Mouse (Mus musculus): ENCODE results near the gene Ywhae.

DNA sequence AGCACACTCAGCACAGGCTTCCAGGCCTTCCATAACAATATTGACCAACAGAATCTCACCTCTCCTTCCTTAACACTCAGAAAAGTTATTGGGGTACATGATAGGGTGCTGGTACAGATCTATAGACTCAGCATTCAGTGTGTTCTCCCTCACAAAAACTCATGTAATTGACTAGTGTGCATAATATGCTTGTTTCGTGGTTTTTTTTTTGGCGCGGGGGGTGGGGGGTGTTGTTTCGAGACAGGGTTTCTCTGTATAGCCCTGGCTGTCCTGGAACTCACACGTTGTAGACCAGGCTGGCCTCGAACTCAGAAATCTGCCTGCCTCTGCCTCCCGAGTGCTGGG is 5.8 kb downstream of the Ywhae start:
- TF ChIP-seq ZNF384 (IDR thresholded peaks at IDR 0.05; ENCODE audit: low read depth, low read length) (no peak), CHD2 (IDR thresholded peaks at IDR 0.05; ENCODE audit: low read depth, low read length) (no peak), ZC3H11A (IDR thresholded peaks at IDR 0.05; ENCODE audit: borderline replicate concordance, low read depth, low read length) (no peak), HCFC1 (IDR thresholded peaks at IDR 0.05; ENCODE audit: borderline replicate concordance, insufficient read depth, low read length) (no peak), MAFK (IDR thresholded peaks at IDR 0.05; ENCODE audit: insufficient read depth, low read depth, low read length) (no peak)

Measured in ES-E14 (cell line).